Mouse (Mus musculus) macrophage (primary cell): Measurements from ENCODE around the gene Dffa. TPM values are rescaled to one million over a fixed set of nuclear protein-coding genes. Genes with fewer than 3 reads are reported as not detected.

Source experiments
- H3K27ac ChIP-seq: fragments of 350-480 bp; formaldehyde crosslinking; 2 replicates; pipeline ENCODE4 v1.9.0; 2021
- H3K36me3 ChIP-seq: fragments of 350-480 bp; formaldehyde crosslinking; 2 replicates; pipeline ENCODE4 v1.9.0; 2021; ENCODE audit errors: inconsistent target
- H3K4me3 ChIP-seq: fragments of 350-480 bp; formaldehyde crosslinking; 2 replicates; pipeline ENCODE4 v1.9.0; 2021; ENCODE audit errors: inconsistent target
- H3K79me2 ChIP-seq: fragments of 350-480 bp; formaldehyde crosslinking; 2 replicates; pipeline ENCODE4 v1.9.0; 2021; ENCODE audit errors: inconsistent target
- WGBS: methylation state at CpG from one replicate; pipeline ENCODE4 v1.1.7; 2026; ENCODE audit warnings: inconsistent platforms; ENCODE audit not compliant: missing documents; 5-methylcytosine and 5-hydroxymethylcytosine counted together
- polyA plus RNA-seq: library from polyadenylated mRNA; stranded (reverse); fragments of 250-400 nt; gene quantifications from 3 replicates; pipeline ENCODE4 v1.2.4, GENCODE M21; 2018; ENCODE audit warnings: inconsistent platforms

Gene Dffa
- polyA plus RNA-seq, 1 experiment from 2014 or later, result 13.1 TPM

DNA sequence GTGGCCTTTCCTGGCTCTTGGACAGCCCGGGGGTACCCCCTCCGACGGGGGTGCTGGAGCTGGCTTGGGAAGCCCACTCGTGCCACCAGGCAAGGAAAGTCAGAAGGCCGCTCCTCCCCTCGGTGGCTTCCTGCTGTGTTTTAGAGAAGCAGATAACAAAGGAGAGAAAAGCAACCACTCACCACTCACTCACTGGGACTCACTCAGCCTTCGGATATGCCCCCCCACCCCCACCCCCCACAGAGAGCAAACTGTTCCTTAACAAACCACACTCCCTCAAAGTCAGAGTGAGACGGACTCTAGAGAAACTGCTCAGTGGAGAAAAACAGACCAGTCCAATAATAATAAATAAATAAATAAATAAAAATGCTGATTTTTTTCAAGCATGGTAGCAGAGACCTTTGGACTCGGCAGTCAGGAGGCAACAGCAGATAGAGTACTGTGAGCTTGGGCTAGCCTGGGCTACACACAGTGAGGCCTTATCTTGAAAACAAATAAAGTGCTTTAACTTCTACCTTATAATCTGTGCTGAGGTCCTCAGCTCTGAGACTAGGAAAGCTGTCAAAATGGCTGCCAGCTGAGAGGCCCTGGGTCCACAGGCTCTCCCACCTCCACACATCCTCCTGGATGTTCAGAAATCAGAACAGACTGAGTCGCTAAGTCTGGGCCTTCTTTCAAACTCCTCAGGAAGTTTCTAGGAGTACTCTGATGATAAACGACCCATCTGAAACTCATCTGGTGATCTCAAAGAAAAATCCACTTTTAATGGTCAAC lies 21.6 kb downstream of the Dffa start:
- Histone ChIP-seq H3K36me3 (no peaks in the 10 kb centered on the region), H3K27ac (no peak overlapping the region), H3K79me2 (no peaks in the 10 kb centered on the region), H3K4me3 (no peak overlapping the region)
- 85% methylated on average over 9 of the region's 11 CpGs for WGBS

DNA sequence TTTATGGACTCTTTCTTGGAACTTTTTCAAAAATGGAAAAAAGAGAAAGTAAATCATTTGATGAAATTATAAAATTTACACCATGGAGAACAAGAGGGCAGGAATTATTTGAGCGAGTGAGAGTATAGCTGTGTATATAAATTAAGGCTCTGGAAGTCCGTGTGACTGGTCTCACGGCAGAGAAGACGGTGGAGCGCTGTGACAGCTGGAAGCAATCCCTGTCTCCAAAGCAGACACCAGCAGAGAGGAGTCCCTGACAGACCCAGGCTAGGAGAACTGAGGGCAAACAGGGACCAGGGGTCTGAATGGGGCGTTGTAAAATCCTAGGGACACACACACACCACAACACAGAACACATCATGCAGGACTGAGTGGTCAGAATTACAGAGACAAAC lies 22.2 kb downstream of the Dffa start:
- no peaks in the 10 kb centered on the region for H3K79me2 ChIP-seq
- no peaks in the 10 kb centered on the region for H3K36me3 ChIP-seq
- WGBS, result 99% methylated on average over 6 of the region's 6 CpGs
- no peak overlapping the region for H3K4me3 ChIP-seq
- H3K27ac ChIP-seq, result no peak overlapping the region

DNA sequence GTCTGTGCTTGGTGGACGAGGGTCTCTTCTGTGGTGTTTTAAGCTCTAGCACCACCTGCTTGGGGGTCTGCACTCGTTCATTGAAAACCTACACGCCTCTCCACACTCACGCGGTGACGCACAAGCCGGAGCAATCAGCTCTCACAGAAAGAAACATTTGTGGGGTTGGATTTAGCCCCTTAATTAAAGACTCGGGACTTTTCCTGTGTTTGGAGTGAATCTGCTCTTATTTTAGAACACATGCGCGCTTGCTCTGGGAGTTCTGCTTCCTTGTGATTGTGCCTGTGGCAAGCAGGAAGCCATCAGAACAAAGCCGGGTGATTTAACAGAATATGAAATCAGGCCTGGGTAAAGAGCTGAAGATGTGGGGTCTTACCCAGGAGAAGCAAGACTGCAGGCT lies 22.7 kb downstream of the Dffa start, which contains the start of gene Cort:
Cort (minus strand) TSS at position 101 of the 400 bp plus-strand sequence.
- H3K4me3 ChIP-seq, result no peak within 1 kb of the TSS
- H3K79me2 ChIP-seq, result no peaks in the 10 kb centered on the region
- H3K36me3 ChIP-seq, result no peaks in the 10 kb centered on the region
- 90% methylated on average over 11 of the region's 11 CpGs for WGBS
- H3K27ac ChIP-seq, result no peak within 1 kb of the TSS

DNA sequence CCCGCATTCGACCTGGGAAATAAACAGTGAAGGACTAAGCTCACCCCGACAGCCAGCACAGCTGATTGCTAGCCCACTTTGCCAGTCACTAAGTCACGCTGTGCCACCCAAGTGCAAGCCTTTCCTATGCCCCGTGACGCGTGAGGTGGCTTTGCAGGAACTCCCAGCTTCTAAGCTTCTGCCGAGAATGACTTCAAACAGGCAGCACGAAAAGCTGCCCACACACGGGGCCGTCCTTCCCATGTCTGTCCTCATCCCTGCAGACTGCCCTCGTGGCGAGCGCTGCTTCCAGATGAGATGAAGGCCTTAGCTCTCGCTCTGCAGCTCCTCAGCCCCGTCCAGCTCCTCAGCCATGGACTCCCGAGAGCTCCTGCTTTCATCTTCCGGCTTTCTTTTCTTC lies 24.5 kb downstream of the Dffa start:
- no peaks in the 10 kb centered on the region for H3K36me3 ChIP-seq
- H3K4me3 ChIP-seq, result no peak overlapping the region
- WGBS, result 95% methylated on average over 18 of the region's 18 CpGs
- no peaks in the 10 kb centered on the region for H3K79me2 ChIP-seq
- no peak overlapping the region for H3K27ac ChIP-seq

DNA sequence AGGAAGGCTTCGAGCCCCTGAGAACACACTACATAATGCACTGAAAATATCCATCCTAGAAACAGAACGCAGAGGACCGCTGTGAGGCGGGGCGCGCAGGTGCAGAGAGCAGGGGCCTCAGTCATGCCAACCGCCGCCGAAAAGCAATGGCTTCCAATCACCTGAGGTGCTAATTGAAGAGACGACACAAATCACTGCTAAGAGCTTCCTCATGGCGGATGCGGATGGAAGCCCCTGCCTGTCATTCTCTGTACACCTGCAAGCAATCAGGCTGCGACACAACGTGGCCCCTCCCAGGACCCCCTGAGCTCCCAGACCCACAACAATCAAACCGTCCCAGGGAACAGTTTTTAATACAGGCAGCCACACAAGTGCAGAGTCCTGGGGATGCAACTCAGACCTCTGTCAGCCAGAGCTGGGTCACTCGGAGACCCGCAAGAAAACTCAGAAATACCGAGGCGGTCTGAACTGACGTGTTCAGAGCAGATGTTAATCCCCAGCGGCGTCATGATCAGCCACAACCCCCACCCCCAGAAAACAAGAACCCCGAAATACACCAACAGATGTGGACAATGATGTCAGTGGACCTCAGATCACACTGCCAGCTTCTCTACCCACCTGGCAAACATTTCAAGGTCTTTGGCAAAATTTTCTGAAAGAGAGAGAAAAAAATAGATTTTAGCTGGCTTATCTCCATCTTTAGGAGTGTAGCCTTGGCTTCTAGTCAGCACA lies 27.2 kb downstream of the Dffa start:
- H3K4me3 ChIP-seq, result no peak overlapping the region
- no peak overlapping the region for H3K27ac ChIP-seq
- WGBS, result 94% methylated on average over 20 of the region's 23 CpGs

DNA sequence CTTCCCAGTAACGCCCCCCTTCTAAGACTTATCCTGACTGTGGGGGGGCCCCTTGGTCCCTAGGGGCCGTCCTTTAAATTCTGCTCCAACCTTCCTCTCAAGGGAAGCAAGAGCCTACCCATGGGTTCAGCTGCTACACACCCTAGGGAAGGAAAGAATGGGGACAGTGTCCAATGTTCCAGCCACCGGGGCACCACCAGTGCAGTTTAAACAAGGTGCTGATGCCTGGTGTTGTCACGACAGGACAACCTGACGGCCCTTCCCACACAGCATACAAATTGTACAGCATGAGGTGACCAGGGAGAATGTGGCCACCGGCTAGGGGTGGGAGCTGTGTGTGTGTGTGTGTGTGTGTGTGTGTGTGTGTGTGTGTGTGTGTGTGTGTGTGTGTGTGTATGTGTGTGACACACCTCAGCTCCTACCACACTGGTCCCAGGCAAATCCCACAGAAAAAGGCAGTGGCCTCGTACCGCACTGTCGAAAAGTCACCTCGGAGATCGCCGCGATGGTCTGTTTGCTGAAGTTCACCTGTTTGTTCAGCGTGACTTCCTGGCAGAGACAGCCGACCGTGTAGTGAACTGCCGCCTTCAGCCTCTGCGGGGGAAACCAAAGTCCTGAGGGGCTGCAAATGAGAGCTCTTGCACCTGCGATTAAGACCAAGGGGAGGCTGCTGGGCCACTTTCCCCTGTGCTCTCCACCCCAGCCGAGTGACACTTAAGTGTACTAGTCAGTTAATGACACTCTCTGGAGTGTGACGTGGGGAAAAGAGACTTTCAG lies 28.0 kb downstream of the Dffa start:
- no peak overlapping the region for H3K4me3 ChIP-seq

More for the DNA sequence above, 27.2 kb downstream of the Dffa start:
- Histone ChIP-seq H3K79me2 (no peaks in the 10 kb centered on the region), H3K36me3 (no peaks in the 10 kb centered on the region)

DNA sequence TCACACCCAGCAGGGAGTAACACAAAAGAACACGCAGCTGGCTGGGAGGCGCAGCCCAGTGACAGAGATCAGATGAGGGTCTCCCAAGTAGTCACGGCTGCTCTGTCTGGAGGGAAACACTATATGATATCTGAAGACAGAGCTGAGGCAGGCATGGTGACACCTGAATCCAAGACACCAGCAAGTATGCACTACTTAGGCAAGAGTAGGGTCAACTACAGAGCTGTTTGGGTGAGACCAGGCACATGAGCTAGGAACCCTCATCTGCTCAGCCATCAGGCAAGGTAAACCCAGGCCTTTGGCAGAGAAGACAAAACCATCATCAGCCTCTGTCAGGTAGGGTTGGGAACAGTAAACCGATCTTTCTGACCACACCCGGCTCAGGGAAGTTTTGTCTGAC lies 29.4 kb downstream of the Dffa start:
- H3K4me3 ChIP-seq, result no peak overlapping the region
- H3K36me3 ChIP-seq, result no peaks in the 10 kb centered on the region
- no peak overlapping the region for H3K27ac ChIP-seq
- H3K79me2 ChIP-seq, result no peaks in the 10 kb centered on the region
- 95% methylated on average over 5 of the region's 5 CpGs for WGBS

More for the DNA sequence above, 28.0 kb downstream of the Dffa start:
- Histone ChIP-seq H3K79me2 (no peaks in the 10 kb centered on the region), H3K27ac (no peak overlapping the region), H3K36me3 (no peaks in the 10 kb centered on the region)
- 96% methylated on average over 16 of the region's 21 CpGs for WGBS

DNA sequence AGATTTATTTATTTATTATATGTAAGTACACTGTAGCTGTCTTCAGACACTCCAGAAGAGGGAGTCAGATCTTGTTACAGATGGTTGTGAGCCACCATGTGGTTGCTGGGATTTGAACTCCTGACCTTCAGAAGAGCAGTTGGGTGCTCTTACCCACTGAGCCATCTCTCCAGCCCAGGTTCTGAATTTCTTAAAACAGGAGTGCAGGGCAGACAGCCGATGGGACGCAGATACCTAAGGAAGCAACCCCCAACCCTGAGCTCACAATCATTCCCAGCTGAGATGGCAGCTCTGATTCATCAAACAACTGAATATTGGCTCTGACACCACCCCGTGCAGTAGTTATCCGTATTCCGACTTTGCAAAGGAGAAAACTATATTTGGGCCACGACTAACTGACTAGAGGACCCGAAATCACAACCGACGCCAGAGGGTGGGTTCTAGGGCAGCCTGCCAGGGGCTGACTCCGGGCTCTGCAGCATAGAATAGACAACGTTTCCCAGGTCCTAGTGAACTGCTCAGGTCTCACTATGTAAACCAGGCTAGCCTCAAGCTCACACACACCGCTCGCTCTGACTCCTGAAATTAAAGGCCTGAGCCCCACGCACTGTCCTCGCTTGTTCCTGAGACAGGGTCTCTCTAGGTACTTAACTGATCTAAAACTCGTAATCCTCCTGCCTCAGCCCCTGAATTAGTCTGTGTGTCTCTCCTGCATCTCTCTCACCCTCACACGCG lies 32.3 kb downstream of the Dffa start:
- no peaks in the 10 kb centered on the region for H3K79me2 ChIP-seq
- H3K4me3 ChIP-seq, result peak overlapping the region; percentile 68
- H3K36me3 ChIP-seq, result no peaks in the 10 kb centered on the region
- H3K27ac ChIP-seq, result no peak overlapping the region
- 83% methylated on average over 18 of the region's 18 CpGs for WGBS

DNA sequence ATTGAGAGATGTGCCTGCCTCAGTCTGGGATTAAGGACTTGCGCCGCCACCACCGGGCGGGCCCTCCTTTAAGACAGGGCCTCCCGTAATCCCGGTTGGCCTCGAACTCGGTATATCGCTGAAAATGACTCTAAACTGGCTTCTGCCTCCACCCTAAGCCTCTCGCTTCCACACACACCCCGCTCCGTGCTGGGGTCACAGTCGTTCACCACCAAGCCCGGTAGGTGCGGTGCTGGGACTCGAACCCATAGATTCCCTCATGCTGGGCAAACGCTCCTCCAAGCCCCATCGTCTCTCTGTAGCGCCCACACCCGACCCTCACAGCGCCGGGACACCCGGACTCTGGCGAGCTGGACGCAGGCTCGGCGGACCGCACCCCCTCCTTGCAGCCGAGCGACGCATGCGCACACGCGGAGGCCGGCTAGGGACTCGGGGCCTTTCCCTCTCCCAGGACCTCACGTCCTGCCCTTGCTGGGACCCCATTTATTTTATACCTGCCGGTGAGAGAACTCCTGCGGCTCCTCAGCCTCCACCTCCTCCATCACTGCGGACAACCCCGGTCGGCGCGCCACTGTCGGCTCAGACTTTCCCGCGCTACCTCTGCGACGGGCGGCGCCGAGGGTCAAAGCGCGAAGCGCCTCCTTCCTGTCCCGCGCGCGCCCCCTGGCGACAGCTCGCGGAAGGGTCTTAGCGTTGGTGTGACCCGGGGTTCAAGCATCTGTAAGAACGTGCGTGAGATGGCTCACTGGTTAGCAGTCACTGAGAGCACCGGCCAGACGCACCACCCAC lies 33.2 kb downstream of the Dffa start, which contains the start of gene Cenps:
Cenps (minus strand) TSS at position 648 of the 789 bp plus-strand sequence.
- Histone ChIP-seq H3K79me2 (no peaks in the 10 kb centered on the region), H3K27ac (peak within 1 kb of the TSS; percentile 36; the same call in 1 of the 2 replicates), H3K4me3 (peak within 1 kb of the TSS; percentile 68), H3K36me3 (no peaks in the 10 kb centered on the region)
- WGBS, result 1% methylated on average over 68 of the region's 68 CpGs

DNA sequence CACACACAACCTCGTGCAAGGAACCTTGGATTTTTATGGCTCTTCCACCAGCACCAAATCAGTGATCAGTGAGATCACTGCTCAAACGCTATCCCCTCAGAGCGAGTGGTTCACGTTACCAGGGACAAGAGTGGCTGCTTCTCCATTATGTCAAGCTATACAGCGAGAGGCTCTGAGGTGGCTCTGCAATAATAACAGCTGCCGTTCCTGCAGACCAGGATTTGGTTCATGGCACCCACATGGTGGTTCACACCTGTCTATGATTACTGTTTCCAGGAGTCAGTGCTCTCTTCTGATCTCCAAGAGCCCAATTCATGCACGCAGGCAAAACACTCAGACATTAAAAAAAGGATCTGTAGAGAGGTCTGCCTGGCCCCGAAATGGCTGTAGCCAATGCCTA lies 34.6 kb downstream of the Dffa start:
- WGBS, result 93% methylated on average over 8 of the region's 8 CpGs
- no peaks in the 10 kb centered on the region for H3K36me3 ChIP-seq
- no peak overlapping the region for H3K27ac ChIP-seq
- H3K4me3 ChIP-seq, result no peak overlapping the region
- no peaks in the 10 kb centered on the region for H3K79me2 ChIP-seq

DNA sequence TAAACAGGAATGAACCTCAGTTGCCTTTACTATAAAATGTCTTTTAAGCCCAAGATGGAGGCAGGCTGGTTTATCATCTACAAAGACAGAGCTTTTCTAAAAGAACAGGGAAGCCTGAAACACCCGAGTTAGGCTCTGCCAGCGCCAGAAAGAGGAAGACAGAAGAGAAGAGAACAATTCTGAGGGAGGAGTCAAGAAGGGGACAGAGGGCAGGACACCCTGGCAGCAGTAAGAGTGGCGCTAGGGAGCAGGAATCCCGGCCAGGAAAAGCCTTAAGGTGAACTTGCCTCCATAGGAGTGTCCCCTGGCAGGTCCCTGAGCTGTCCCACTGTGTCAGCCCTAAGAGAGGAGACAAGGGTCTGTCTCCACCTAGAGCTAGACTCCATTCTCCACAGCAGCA lies 39.6 kb downstream of the Dffa start:
- 10% methylated on average over 4 of the region's 4 CpGs for WGBS
- H3K79me2 ChIP-seq, result no peaks in the 10 kb centered on the region
- no peak overlapping the region for H3K27ac ChIP-seq
- H3K36me3 ChIP-seq, result no peaks in the 10 kb centered on the region
- no peak overlapping the region for H3K4me3 ChIP-seq

DNA sequence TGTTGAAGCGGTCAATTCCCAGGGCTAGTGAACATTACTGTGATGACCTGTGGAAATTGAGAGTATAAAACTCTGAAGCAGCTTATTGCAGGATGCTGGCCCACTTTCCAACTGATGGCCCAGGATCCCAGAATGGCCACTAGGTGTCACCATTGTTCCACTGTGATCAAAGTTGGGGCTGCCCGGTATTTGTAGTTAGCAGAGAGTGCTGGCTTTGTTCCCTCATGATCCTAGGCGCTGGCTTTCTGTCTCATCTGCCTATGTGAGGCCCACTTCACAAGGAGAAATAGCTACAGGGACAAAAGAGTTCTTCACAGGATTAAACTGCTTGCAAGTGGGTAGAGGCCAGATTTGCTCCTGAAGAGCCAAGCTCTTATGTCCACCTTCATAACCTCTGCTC lies 40.5 kb downstream of the Dffa start:
- Histone ChIP-seq H3K79me2 (no peaks in the 10 kb centered on the region), H3K4me3 (no peak overlapping the region), H3K27ac (no peak overlapping the region), H3K36me3 (no peaks in the 10 kb centered on the region; the same call in 1 of the 2 replicates)
- 2% methylated on average over 3 of the region's 3 CpGs for WGBS

DNA sequence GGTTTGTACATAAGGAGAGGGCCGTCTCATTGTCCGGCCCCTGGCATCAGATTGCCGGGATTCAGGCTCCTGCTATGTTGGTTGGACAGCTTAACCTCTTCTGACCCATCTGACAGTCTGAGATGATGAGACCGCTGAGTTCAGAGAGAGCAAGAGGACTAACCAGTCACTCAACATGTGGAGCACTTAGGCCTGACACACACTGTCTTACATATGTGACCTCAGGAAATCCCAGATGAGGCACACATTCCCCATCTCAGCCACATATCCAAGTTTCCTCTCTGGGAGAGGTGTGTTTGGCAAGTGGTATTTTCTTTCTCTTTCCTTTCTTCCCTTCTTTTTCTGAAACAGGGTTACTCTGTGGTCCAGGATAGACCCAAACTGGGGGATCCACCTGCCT lies 41.2 kb downstream of the Dffa start:
- Histone ChIP-seq H3K36me3 (peaks cover 3% of the 10 kb centered on the region), H3K79me2 (no peaks in the 10 kb centered on the region), H3K27ac (no peak overlapping the region), H3K4me3 (no peak overlapping the region)
- WGBS, result 79% methylated on average over 4 of the region's 4 CpGs
